Mouse (Mus musculus) heart, postnatal 0 days (tissue): ENCODE measurements around the gene Amy2a3. TPM values are rescaled to one million over a fixed set of nuclear protein-coding genes. Genes with fewer than 3 reads are reported as not detected.
"Not testable (repeated sequence)": the region's sequence is repeated elsewhere in the genome, so short reads cannot be mapped to it uniquely, and the experiment has no call there.

ENCODE experiments used
- ATAC-seq: fragments of 200-750 bp; cut with Nextera tagmentation; 2 replicates; pipeline ENCODE4 v1.8.0; 2017; ENCODE audit warnings: low read depth, moderate number of reproducible peaks, moderate library complexity; ENCODE audit not compliant: insufficient read depth
- DNase-seq: peaks from one replicate; pipeline ENCODE4 v3.0.0-alpha.2; 2016; ENCODE audit warnings: low spot score
- H3K27ac ChIP-seq: fragments of 300-500 bp; sonication (generic); 2 replicates; pipeline ENCODE4 v1.5.1; 2014; ENCODE audit warnings: low read depth, mild to moderate bottlenecking
- H3K27me3 ChIP-seq: fragments of 300-500 bp; sonication (generic); 2 replicates; pipeline ENCODE4 v1.6.1; 2014; ENCODE audit warnings: low read length, mixed read lengths; ENCODE audit not compliant: control insufficient read depth, insufficient read depth
- H3K36me3 ChIP-seq: fragments of 300-500 bp; sonication (generic); replicated peaks from 2 replicates; pipeline ENCODE4 v1.6.1; 2014; ENCODE audit warnings: low read length, mixed read lengths; ENCODE audit not compliant: control insufficient read depth, insufficient read depth
- H3K4me1 ChIP-seq: fragments of 300-500 bp; sonication (generic); 2 replicates; pipeline ENCODE4 v1.6.1; 2014; ENCODE audit warnings: antibody characterized with exemption; ENCODE audit not compliant: control insufficient read depth, insufficient read depth
- H3K4me2 ChIP-seq: fragments of 300-500 bp; sonication (generic); 2 replicates; pipeline ENCODE4 v1.6.1; 2014; ENCODE audit warnings: low read depth, mild to moderate bottlenecking, low read length, moderate library complexity
- H3K4me3 ChIP-seq: fragments of 300-500 bp; sonication (generic); 2 replicates; pipeline ENCODE4 v1.5.1; 2014; ENCODE audit warnings: low read depth, low read length
- H3K9ac ChIP-seq: fragments of 300-500 bp; sonication (generic); replicated peaks from 2 replicates; pipeline ENCODE4 v1.6.1; 2014; ENCODE audit warnings: low read depth, low read length, mixed read lengths
- H3K9me3 ChIP-seq: fragments of 300-500 bp; sonication (generic); replicated peaks from 2 replicates; pipeline ENCODE4 v1.6.1; 2016; ENCODE audit warnings: low read length; ENCODE audit not compliant: control insufficient read depth
- WGBS: fragments of 180-500 bp; shearing (Covaris S2); extraction: QIAGEN DNeasy Blood & Tissue Kit; methylation state at CpG from one replicate; pipeline ENCODE4 v1.1.7; 2014; 5-methylcytosine and 5-hydroxymethylcytosine counted together
- polyA plus RNA-seq: library from polyadenylated mRNA; unstranded; fragments of >200 nt; fragmentation: Nextera tagmentation; extraction: Ambion mirVana; gene quantifications from 2 replicates; pipeline ENCODE4 v1.2.1, GENCODE M21; 2015
- total RNA-seq: library from RNA; depleted of rRNA; stranded (reverse); fragments of >200 nt; gene quantifications from 2 replicates; pipeline ENCODE4 v1.2.3, GENCODE M21; 2014; ENCODE audit warnings: low replicate concordance; rRNA removed

Gene Amy2a3
- not detected in 2 replicates for total RNA-seq
- not detected in 2 replicates for polyA plus RNA-seq

DNA sequence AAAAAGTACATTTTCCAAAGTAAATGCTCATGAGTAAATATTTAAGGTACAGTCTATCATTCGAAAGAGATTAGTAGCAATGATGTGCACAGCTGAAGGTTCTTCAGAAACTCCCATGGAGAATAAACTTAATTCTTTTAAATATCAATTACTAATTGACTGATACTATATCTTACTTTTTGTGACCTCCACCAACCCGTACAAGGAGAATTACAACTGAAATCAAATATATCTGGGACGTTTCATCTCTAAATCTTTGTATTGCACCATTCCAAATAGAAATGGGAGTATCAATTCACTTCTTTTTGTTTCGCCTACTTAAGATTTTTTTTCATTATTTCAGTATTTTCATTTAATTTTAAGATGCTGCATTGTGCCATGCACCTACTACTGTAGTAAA lies at the start of gene Amy2a3:
Gene Amy2a3, minus strand, starts transcription at position 101 of the 400 bp plus-strand sequence.
- WGBS, result no CpG with 5 or more reads among the region's 4 CpGs
- not testable (repeated sequence) for H3K9ac ChIP-seq, H3K4me2 ChIP-seq, H3K27me3 ChIP-seq, DNase-seq, H3K9me3 ChIP-seq, ATAC-seq, H3K27ac ChIP-seq, H3K4me1 ChIP-seq, H3K4me3 ChIP-seq, H3K36me3 ChIP-seq

DNA sequence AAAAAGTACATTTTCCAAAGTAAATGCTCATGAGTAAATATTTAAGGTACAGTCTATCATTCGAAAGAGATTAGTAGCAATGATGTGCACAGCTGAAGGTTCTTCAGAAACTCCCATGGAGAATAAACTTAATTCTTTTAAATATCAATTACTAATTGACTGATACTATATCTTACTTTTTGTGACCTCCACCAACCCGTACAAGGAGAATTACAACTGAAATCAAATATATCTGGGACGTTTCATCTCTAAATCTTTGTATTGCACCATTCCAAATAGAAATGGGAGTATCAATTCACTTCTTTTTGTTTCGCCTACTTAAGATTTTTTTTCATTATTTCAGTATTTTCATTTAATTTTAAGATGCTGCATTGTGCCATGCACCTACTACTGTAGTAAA lies 32.7 kb upstream of the Amy2a3 start, which contains the start of gene Amy2a2:
Gene Amy2a2, minus strand, starts transcription at position 101 of the 400 bp plus-strand sequence.
- no CpG with 5 or more reads among the region's 4 CpGs for WGBS
- DNase-seq, H3K36me3 ChIP-seq, H3K27ac ChIP-seq, H3K9ac ChIP-seq, H3K4me1 ChIP-seq, H3K27me3 ChIP-seq, H3K4me2 ChIP-seq, H3K9me3 ChIP-seq, H3K4me3 ChIP-seq, ATAC-seq: not testable (repeated sequence)

- not testable (repeated sequence) for H3K27me3 ChIP-seq, H3K4me1 ChIP-seq, ATAC-seq, DNase-seq, H3K27ac ChIP-seq, H3K9me3 ChIP-seq, H3K36me3 ChIP-seq, H3K9ac ChIP-seq, H3K4me3 ChIP-seq, H3K4me2 ChIP-seq
These were observed 21.6 kb upstream of the Amy2a3 start for GRCm38 (mm10) chr3:113345484-113345883.

- not testable (repeated sequence) for H3K4me2 ChIP-seq, H3K27ac ChIP-seq, H3K9me3 ChIP-seq, ATAC-seq, DNase-seq, H3K36me3 ChIP-seq, H3K27me3 ChIP-seq, H3K4me1 ChIP-seq, H3K4me3 ChIP-seq, H3K9ac ChIP-seq
- no CpG with 5 or more reads among the region's 3 CpGs for WGBS
These were observed 10.9 kb downstream of the Amy2a3 start for GRCm38 (mm10) chr3:113312937-113313336.

DNA sequence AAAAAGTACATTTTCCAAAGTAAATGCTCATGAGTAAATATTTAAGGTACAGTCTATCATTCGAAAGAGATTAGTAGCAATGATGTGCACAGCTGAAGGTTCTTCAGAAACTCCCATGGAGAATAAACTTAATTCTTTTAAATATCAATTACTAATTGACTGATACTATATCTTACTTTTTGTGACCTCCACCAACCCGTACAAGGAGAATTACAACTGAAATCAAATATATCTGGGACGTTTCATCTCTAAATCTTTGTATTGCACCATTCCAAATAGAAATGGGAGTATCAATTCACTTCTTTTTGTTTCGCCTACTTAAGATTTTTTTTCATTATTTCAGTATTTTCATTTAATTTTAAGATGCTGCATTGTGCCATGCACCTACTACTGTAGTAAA lies 32.5 kb downstream of the Amy2a3 start, which contains the start of gene Amy2a4:
Gene Amy2a4, minus strand, starts transcription at position 101 of the 400 bp plus-strand sequence.
- not testable (repeated sequence) for H3K27ac ChIP-seq, H3K4me2 ChIP-seq, H3K36me3 ChIP-seq, H3K27me3 ChIP-seq, DNase-seq, H3K9me3 ChIP-seq, ATAC-seq, H3K9ac ChIP-seq, H3K4me3 ChIP-seq, H3K4me1 ChIP-seq
- no CpG with 5 or more reads among the region's 4 CpGs for WGBS

- not testable (repeated sequence) for ATAC-seq, H3K4me1 ChIP-seq, H3K9ac ChIP-seq, H3K4me2 ChIP-seq, H3K9me3 ChIP-seq, H3K27ac ChIP-seq, DNase-seq, H3K36me3 ChIP-seq, H3K27me3 ChIP-seq, H3K4me3 ChIP-seq
These were observed 43.6 kb downstream of the Amy2a3 start for GRCm38 (mm10) chr3:113280285-113280684.

GRCm38 (mm10) chr3:113279586-113279985 lies 44.3 kb downstream of the Amy2a3 start:
- not testable (repeated sequence) for H3K4me2 ChIP-seq, H3K9ac ChIP-seq, ATAC-seq, DNase-seq, H3K4me1 ChIP-seq, H3K27me3 ChIP-seq, H3K9me3 ChIP-seq, H3K4me3 ChIP-seq, H3K36me3 ChIP-seq, H3K27ac ChIP-seq

Other genes starting within 250 kb of the Amy2a3 start
- gene Amy2a5, start 65.2 kb downstream of the Amy2a3 start, total RNA-seq, result not detected in 2 replicates
- gene Amy2a5, start 65.2 kb downstream of the Amy2a3 start, polyA plus RNA-seq, result not detected in 2 replicates
- gene Amy2a4, start 32.6 kb downstream of the Amy2a3 start, total RNA-seq, result not detected in 2 replicates
- not detected in 2 replicates for gene Amy2a4, start 32.6 kb downstream of the Amy2a3 start, polyA plus RNA-seq
- gene Amy2a2, start 32.6 kb upstream of the Amy2a3 start, total RNA-seq, result not detected in 2 replicates
- gene Amy2a2, start 32.6 kb upstream of the Amy2a3 start, polyA plus RNA-seq, result not detected in 2 replicates
- not detected in 2 replicates for gene Amy2a1, start 208.4 kb upstream of the Amy2a3 start, total RNA-seq
- gene Amy2a1, start 208.4 kb upstream of the Amy2a3 start, polyA plus RNA-seq, result not detected in 2 replicates